8 mouse cellular contexts compared by ENCODE assay signal in genomic region chr2:14605207-14605606, GRCm38 (mm10). TPM values are rescaled to one million over a fixed set of nuclear protein-coding genes. Genes with fewer than 3 reads are reported as not detected.
DNase-seq lines count a peak whose midpoint lies in the region; TF ChIP-seq lines count a peak whose summit lies in the region.

No protein-coding gene starts in this region.

- peak overlapping the region; percentile 76; the same call in 1 of the 2 replicates for H3K9ac ChIP-seq in ES-E14 (ENCODE audit: insufficient read depth, low read depth, low read length, poor library complexity, severe bottlenecking)

- WGBS in hindbrain, embryonic 10.5 days = 8% methylated on average over 7 of the region's 7 CpGs

- peaks cover 0 to 3% of the 10 kb centered on the region in 2 experiments; a peak in 1 of 4 replicates for H3K4me1 ChIP-seq in ES-E14 (ENCODE audit: control insufficient read depth in 2 of 2, insufficient read depth in 2 of 2, low read length in 2 of 2, poor library complexity in 1 of 2)
- H3K4me1 ChIP-seq in hindbrain, embryonic 10.5 days (replicated peaks) = peaks cover 50% of the 10 kb centered on the region
- peaks cover 53% of the 10 kb centered on the region for H3K4me1 ChIP-seq in megakaryocyte, embryonic 14.5 days

- TF ChIP-seq CTCF in gastrocnemius, adult 2 months (IDR thresholded peaks at IDR 0.05) = no peak

- peak overlapping the region; percentile 72 for H3K4me3 ChIP-seq in gastrocnemius, adult 2 months
- H3K4me3 ChIP-seq in ES-E14 (ENCODE audit: insufficient read depth in 1 of 2, low read depth in 1 of 2, low read length in 2 of 2, poor library complexity in 1 of 2, severe bottlenecking in 1 of 2) = peak overlapping the region; percentile 72 to 77; a peak in 3 of 4 replicates
- peak overlapping the region; percentile 59 for H3K4me3 ChIP-seq in hindbrain, embryonic 10.5 days
- peak overlapping the region; percentile 98 for H3K4me3 ChIP-seq in megakaryocyte, embryonic 14.5 days (replicated peaks)

- H3K27ac ChIP-seq in gastrocnemius, adult 2 months = peak overlapping the region; percentile 71; the same call in 1 of the 2 replicates
- no peak overlapping the region for H3K27ac ChIP-seq in ES-E14 (ENCODE audit: insufficient read depth, low read depth, low read length, poor library complexity, severe bottlenecking)
- H3K27ac ChIP-seq in hindbrain, embryonic 10.5 days = peak overlapping the region; percentile 89

- intact Hi-C loops in gastrocnemius, adult 2 months (cut with DNase I) = no loop called here

- in situ Hi-C loops in ES-E14 (cut with MboI; ENCODE audit: low sequenced_read_pairs in 2 of 2, unreplicated experiment in 2 of 2) = no loop called here

- H3K27me3 ChIP-seq in hindbrain, embryonic 10.5 days (ENCODE audit: insufficient read depth, poor library complexity, severe bottlenecking) = peaks cover 48% of the 10 kb centered on the region
- no peaks in the 10 kb centered on the region for H3K27me3 ChIP-seq in megakaryocyte, embryonic 14.5 days (replicated peaks)

- H3K36me3 ChIP-seq in ES-E14 (ENCODE audit: control insufficient read depth, insufficient read depth, low read length, poor library complexity, severe bottlenecking) = no peaks in the 10 kb centered on the region
- no peaks in the 10 kb centered on the region for H3K36me3 ChIP-seq in hindbrain, embryonic 10.5 days
- no peaks in the 10 kb centered on the region for H3K36me3 ChIP-seq in megakaryocyte, embryonic 14.5 days (replicated peaks; ENCODE audit: low read length)

- no peak for DNase-seq in gastrocnemius, adult 2 months
- DNase-seq in gastrocnemius, postnatal 4 days (ENCODE audit: low spot score in 2 of 2) = no peak
- DNase-seq in ES-E14 (ENCODE audit: low read depth, low spot score) = no peak
- no peak for DNase-seq in hindbrain, embryonic 10.5 days (ENCODE audit: low spot score)
- no peak for DNase-seq in ovary, postnatal 10 days (ENCODE audit: low spot score)
- DNase-seq in thymus, postnatal 36 days = no peak
- no peak for DNase-seq in gastrocnemius, adult 8-10 months (ENCODE audit: low spot score in 2 of 2)

- H3K9me3 ChIP-seq in ES-E14 (ENCODE audit: control insufficient read depth, insufficient read depth, low read depth, low read length) = no peaks in the 10 kb centered on the region
- no peaks in the 10 kb centered on the region for H3K9me3 ChIP-seq in hindbrain, embryonic 10.5 days
- H3K9me3 ChIP-seq in megakaryocyte, embryonic 14.5 days = no peaks in the 10 kb centered on the region

TF ChIP-seq in ES-E14, 5 proteins besides CTCF, POLR2A, EP300 and RAD21:
- TF ChIP-seq HCFC1 (IDR thresholded peaks at IDR 0.05; ENCODE audit: borderline replicate concordance, insufficient read depth, low read length) = no peak
- TF ChIP-seq ZNF384 (IDR thresholded peaks at IDR 0.05; ENCODE audit: low read depth, low read length) = no peak
- TF ChIP-seq ZC3H11A (IDR thresholded peaks at IDR 0.05; ENCODE audit: borderline replicate concordance, low read depth, low read length) = no peak
- no peak for TF ChIP-seq CHD2 (IDR thresholded peaks at IDR 0.05; ENCODE audit: low read depth, low read length)
- TF ChIP-seq MAFK (IDR thresholded peaks at IDR 0.05; ENCODE audit: insufficient read depth, low read depth, low read length) = no peak

RNA-seq across cellular contexts. Expression of gene Cacnb2, which starts 2.3 kb away (rescaled TPM):
- total RNA-seq in gastrocnemius, adult 2 months (2021) = under 1 TPM; 0.51 to 0.73 TPM
- 1 to 10 TPM; 2.7 to 3.1 TPM for total RNA-seq in gastrocnemius, postnatal 4 days (2021)
- 0.53 and 0.54 TPM in 2 replicates for total RNA-seq in ES-E14 (2012; rRNA removed)
- polyA plus RNA-seq in hindbrain, embryonic 10.5 days (2016; fragmentation: Nextera tagmentation; extraction: Ambion mirVana) = 2.6 and 3.2 TPM in 2 replicates
- polyA plus RNA-seq in megakaryocyte, embryonic 14.5 days (2012; ENCODE audit: insufficient read depth, low replicate concordance) = 1.3 and 2.9 TPM in 2 replicates
- 1 to 10 TPM in 1 of 4 experiments, under 1 TPM in 3; 0.27 to 1.1 (median 0.55) TPM for total RNA-seq in gastrocnemius, adult 8-10 months (2022)
